Mouse (Mus musculus) kidney, adult 11 months (tissue): ENCODE measurements at regions not wholly inside any gene's neighbourhood (a gene's known extent, or its start where the extent isn't known, plus 50 kb on each side); places are given as distances from the start of the nearest gene placed in this dataset.
"Not testable (repeated sequence)": the region's sequence is repeated elsewhere in the genome, so short reads cannot be mapped to it uniquely, and the experiment has no call there.

Experiments
- DNase-seq: peaks from one replicate; pipeline ENCODE4 v3.0.0; 2022

- no peak for DNase-seq
These were observed 139.5 kb downstream of the Enc1 start for GRCm38 (mm10) chr13:97380366-97380765.

- no peak for DNase-seq
These were observed 135.3 kb downstream of the Enc1 start for GRCm38 (mm10) chr13:97376232-97376523.

GRCm38 (mm10) chr13:97375501-97376231, 134.8 kb downstream of the Enc1 start:
- peak; percentile 4 for DNase-seq

GRCm38 (mm10) chr13:97372348-97372747, 131.4 kb downstream of the Enc1 start:
- no peak for DNase-seq

GRCm38 (mm10) chr13:97371200-97371599, 130.3 kb downstream of the Enc1 start:
- no peak for DNase-seq

- no peak for DNase-seq
These were observed 125.8 kb downstream of the Enc1 start for GRCm38 (mm10) chr13:97366723-97367122.

- DNase-seq: no peak
These were observed 124.8 kb downstream of the Enc1 start for GRCm38 (mm10) chr13:97365557-97366244.

- DNase-seq: no peak
These were observed 124.1 kb downstream of the Enc1 start for GRCm38 (mm10) chr13:97365004-97365403.

- DNase-seq: no peak
These were observed 122.9 kb downstream of the Enc1 start for GRCm38 (mm10) chr13:97363765-97364164.

GRCm38 (mm10) chr13:97363214-97363613, 122.3 kb downstream of the Enc1 start:
- no peak for DNase-seq

GRCm38 (mm10) chr13:97360551-97360950, 119.6 kb downstream of the Enc1 start:
- DNase-seq: no peak

- no peak for DNase-seq
These were observed 117.9 kb downstream of the Enc1 start for GRCm38 (mm10) chr13:97358781-97359305.

GRCm38 (mm10) chr13:97358261-97358660, 117.4 kb downstream of the Enc1 start:
- DNase-seq: no peak

- DNase-seq: no peak
These were observed 116.3 kb downstream of the Enc1 start for GRCm38 (mm10) chr13:97356923-97357807.

GRCm38 (mm10) chr13:97355411-97355810, 114.5 kb downstream of the Enc1 start:
- DNase-seq: not testable (repeated sequence)

GRCm38 (mm10) chr13:97347696-97348095, 106.8 kb downstream of the Enc1 start:
- DNase-seq: no peak

- peak; percentile 28 for DNase-seq
These were observed 100.4 kb downstream of the Enc1 start for GRCm38 (mm10) chr13:97341218-97341889.

GRCm38 (mm10) chr13:97337954-97338353, 97.0 kb downstream of the Enc1 start:
- DNase-seq: no peak

- DNase-seq: peak; percentile 12
These were observed 96.4 kb downstream of the Enc1 start for GRCm38 (mm10) chr13:97337296-97337731.

GRCm38 (mm10) chr13:97333801-97334534, 93.1 kb downstream of the Enc1 start:
- no peak for DNase-seq

GRCm38 (mm10) chr13:97331072-97331471, 90.2 kb downstream of the Enc1 start:
- no peak for DNase-seq

GRCm38 (mm10) chr13:97321307-97321706, 80.4 kb downstream of the Enc1 start:
- not testable (repeated sequence) for DNase-seq
